In genomic region chr19:53904833-53905480, GRCm38 (mm10) we compare ENCODE assay signal across 8 mouse cellular contexts. TPM values are rescaled to one million over a fixed set of nuclear protein-coding genes. Genes with fewer than 3 reads are reported as not detected.
A peak's percentile ranks its signal among the peaks of the same experiment; 100 is the strongest.
DNase-seq lines count a peak whose midpoint lies in the region; ATAC-seq and TF ChIP-seq lines count a peak whose summit lies in the region.

No protein-coding gene starts in this region.

- peak overlapping the region; percentile 98 for H3K4me3 ChIP-seq in lung, embryonic 16.5 days (ENCODE audit: low read length)
- peak overlapping the region; percentile 98 for H3K4me3 ChIP-seq in forebrain, embryonic 13.5 days
- peak overlapping the region; percentile 77 for H3K4me3 ChIP-seq in limb, embryonic 15.5 days
- no peak overlapping the region for H3K4me3 ChIP-seq in small intestine, adult 2 months (ENCODE audit: low read depth, low read length)

- no peak overlapping the region for H3K27ac ChIP-seq in lung, embryonic 16.5 days (ENCODE audit: low read length)
- H3K27ac ChIP-seq in forebrain, embryonic 13.5 days = no peak overlapping the region
- no peak overlapping the region for H3K27ac ChIP-seq in limb, embryonic 15.5 days
- H3K27ac ChIP-seq in small intestine, adult 2 months (ENCODE audit: insufficient read depth, low read depth, low read length) = peak overlapping the region; percentile 35; the same call in 1 of the 2 replicates

- WGBS in lung, embryonic 16.5 days = 41% methylated on average over 7 of the region's 7 CpGs
- WGBS in forebrain, embryonic 13.5 days = 59% methylated on average over 7 of the region's 7 CpGs
- WGBS in limb, embryonic 15.5 days = 52% methylated on average over 7 of the region's 7 CpGs
- 4% methylated on average over 7 of the region's 7 CpGs for WGBS in small intestine, adult 2 months

- no peak for ATAC-seq in lung, embryonic 16.5 days (ENCODE audit: low read depth)
- ATAC-seq in forebrain, embryonic 13.5 days = no peak
- ATAC-seq in limb, embryonic 15.5 days (ENCODE audit: insufficient number of reproducible peaks, low FRiP score, low TSS enrichment, low read depth) = no peak
- no peak for ATAC-seq in erythroid progenitor cell, adult 5-6 weeks (replicated peaks; ENCODE audit: low FRiP score, poor library complexity, severe bottlenecking)
- ATAC-seq in frontal cortex, adult (ENCODE audit: low TSS enrichment) = no peak

- H3K27me3 ChIP-seq in lung, embryonic 16.5 days (ENCODE audit: control insufficient read depth, insufficient read depth, low read depth, low read length) = no peaks in the 10 kb centered on the region
- no peaks in the 10 kb centered on the region for H3K27me3 ChIP-seq in forebrain, embryonic 13.5 days
- H3K27me3 ChIP-seq in limb, embryonic 15.5 days = no peaks in the 10 kb centered on the region
- no peaks in the 10 kb centered on the region for H3K27me3 ChIP-seq in small intestine, adult 2 months (ENCODE audit: control insufficient read depth, insufficient read depth, low read length)

- peak overlapping the region; percentile 76 for H3K4me2 ChIP-seq in lung, embryonic 16.5 days (ENCODE audit: low read depth, low read length)
- peak overlapping the region; percentile 73 for H3K4me2 ChIP-seq in forebrain, embryonic 13.5 days
- H3K4me2 ChIP-seq in limb, embryonic 15.5 days = peak overlapping the region; percentile 50

- H3K9ac ChIP-seq in lung, embryonic 16.5 days (ENCODE audit: low read length) = peak overlapping the region; percentile 50; the same call in 1 of the 2 replicates
- H3K9ac ChIP-seq in forebrain, embryonic 13.5 days = peak overlapping the region; percentile 93
- H3K9ac ChIP-seq in limb, embryonic 15.5 days = no peak overlapping the region

- no peak for TF ChIP-seq POLR2A in small intestine, adult 2 months (IDR thresholded peaks at IDR 0.05; ENCODE audit: low read depth, low read length)

- DNase-seq in lung, postnatal 14 days = no peak
- DNase-seq in cerebellum, postnatal 36 days = no peak

- H3K9me3 ChIP-seq in lung, embryonic 16.5 days (ENCODE audit: control insufficient read depth, low read length) = no peaks in the 10 kb centered on the region
- no peaks in the 10 kb centered on the region for H3K9me3 ChIP-seq in forebrain, embryonic 13.5 days (replicated peaks)
- no peaks in the 10 kb centered on the region for H3K9me3 ChIP-seq in limb, embryonic 15.5 days

- H3K36me3 ChIP-seq in lung, embryonic 16.5 days (ENCODE audit: control insufficient read depth, insufficient read depth, low read length) = peaks cover 8% of the 10 kb centered on the region
- H3K36me3 ChIP-seq in forebrain, embryonic 13.5 days (ENCODE audit: poor library complexity, severe bottlenecking) = peaks cover 10% of the 10 kb centered on the region
- peaks cover 14% of the 10 kb centered on the region for H3K36me3 ChIP-seq in limb, embryonic 15.5 days
- peaks cover 11% of the 10 kb centered on the region for H3K36me3 ChIP-seq in small intestine, adult 2 months (ENCODE audit: control insufficient read depth, insufficient read depth, low read length)

- TF ChIP-seq CTCF in small intestine, adult 2 months (IDR thresholded peaks at IDR 0.05; ENCODE audit: extremely low read depth, insufficient read length, insufficient replicate concordance, low read depth, low read length) = no peak

- peaks cover 17% of the 10 kb centered on the region for H3K4me1 ChIP-seq in lung, embryonic 16.5 days (replicated peaks; ENCODE audit: control insufficient read depth, insufficient read depth, low read length)
- H3K4me1 ChIP-seq in forebrain, embryonic 13.5 days = peaks cover 26% of the 10 kb centered on the region
- H3K4me1 ChIP-seq in limb, embryonic 15.5 days = peaks cover 38% of the 10 kb centered on the region
- peaks cover 19% of the 10 kb centered on the region for H3K4me1 ChIP-seq in small intestine, adult 2 months (ENCODE audit: control insufficient read depth, insufficient read depth, insufficient read length, low read length)

RNA-seq across cellular contexts. Expression of gene Pdcd4, which starts 12.9 kb away (rescaled TPM):
- polyA plus RNA-seq in lung, embryonic 16.5 days (2015; fragmentation: Nextera tagmentation; extraction: Ambion mirVana) = 99.3 and 112 TPM in 2 replicates
- polyA plus RNA-seq in forebrain, embryonic 13.5 days (2015; fragmentation: Nextera tagmentation; extraction: Ambion mirVana) = 110 and 115 TPM in 2 replicates
- polyA plus RNA-seq in limb, embryonic 15.5 days (2015; fragmentation: Nextera tagmentation; extraction: Ambion mirVana) = 98.4 and 108 TPM in 2 replicates
- polyA plus RNA-seq in small intestine, adult 2 months (2012; rRNA removed) = 1.9 and 3.8 TPM in 2 replicates
- total RNA-seq in erythroid progenitor cell, adult 5-6 weeks (2015; ENCODE audit: low replicate concordance) = 44.0 and 45.4 TPM in 2 replicates
- total RNA-seq in erythroid progenitor cell, adult 5-6 weeks (2017; ENCODE audit: low replicate concordance) = 32.2 and 56.3 TPM in 2 replicates

RNA-seq across cellular contexts. Expression of gene Shoc2, which starts 39.1 kb away (rescaled TPM):
- polyA plus RNA-seq in lung, embryonic 16.5 days (2015; fragmentation: Nextera tagmentation; extraction: Ambion mirVana) = 45.8 and 49.5 TPM in 2 replicates
- 55.7 and 59.6 TPM in 2 replicates for polyA plus RNA-seq in forebrain, embryonic 13.5 days (2015; fragmentation: Nextera tagmentation; extraction: Ambion mirVana)
- 48.5 and 48.9 TPM in 2 replicates for polyA plus RNA-seq in limb, embryonic 15.5 days (2015; fragmentation: Nextera tagmentation; extraction: Ambion mirVana)
- 4.9 and 8.7 TPM in 2 replicates for polyA plus RNA-seq in small intestine, adult 2 months (2012; rRNA removed)
- 29.9 and 53.2 TPM in 2 replicates for total RNA-seq in erythroid progenitor cell, adult 5-6 weeks (2015; ENCODE audit: low replicate concordance)
- total RNA-seq in erythroid progenitor cell, adult 5-6 weeks (2017; ENCODE audit: low replicate concordance) = 31.7 and 40.3 TPM in 2 replicates

RNA-seq across cellular contexts. Expression of gene Bbip1, which starts 39.5 kb away (rescaled TPM):
- 62.2 and 64.4 TPM in 2 replicates for polyA plus RNA-seq in lung, embryonic 16.5 days (2015; fragmentation: Nextera tagmentation; extraction: Ambion mirVana)
- 146 and 153 TPM in 2 replicates for polyA plus RNA-seq in forebrain, embryonic 13.5 days (2015; fragmentation: Nextera tagmentation; extraction: Ambion mirVana)
- 59.5 and 62.5 TPM in 2 replicates for polyA plus RNA-seq in limb, embryonic 15.5 days (2015; fragmentation: Nextera tagmentation; extraction: Ambion mirVana)
- 1.6 and 1.7 TPM in 2 replicates for polyA plus RNA-seq in small intestine, adult 2 months (2012; rRNA removed)
- 85.1 and 109 TPM in 2 replicates for total RNA-seq in erythroid progenitor cell, adult 5-6 weeks (2015; ENCODE audit: low replicate concordance)
- 41.2 and 69.2 TPM in 2 replicates for total RNA-seq in erythroid progenitor cell, adult 5-6 weeks (2017; ENCODE audit: low replicate concordance)

Comparison
In these comparisons a context has a peak if more than half of its experiments do, and no peak if none do; other contexts are left out.
1. RNA of gene Pdcd4, which starts 12.9 kb away (polyA plus RNA-seq): 110 to 115 TPM in forebrain, embryonic 13.5 days, 99.3 to 112 TPM in lung, embryonic 16.5 days and 98.4 to 108 TPM in limb, embryonic 15.5 days; 1.9 to 3.8 TPM in small intestine, adult 2 months; every median in the first group is over 10 times any median in the second.
2. RNA of gene Bbip1, which starts 39.5 kb away (polyA plus RNA-seq): 146 to 153 TPM in forebrain, embryonic 13.5 days, 62.2 to 64.4 TPM in lung, embryonic 16.5 days and 59.5 to 62.5 TPM in limb, embryonic 15.5 days; 1.6 to 1.7 TPM in small intestine, adult 2 months; every median in the first group is over 10 times any median in the second.
3. Peak in every context shown above with its lines, with median percentiles within 50 percentile points of each other: H3K4me2 ChIP-seq.